Mouse (Mus musculus): ENCODE data around the gene Slc25a33. TPM values are rescaled to one million over a fixed set of nuclear protein-coding genes. Genes with fewer than 3 reads are reported as not detected.

The Slc25a33 gene
- total RNA-seq, 1 experiment from 2014 or later = 27.7 TPM

DNA sequence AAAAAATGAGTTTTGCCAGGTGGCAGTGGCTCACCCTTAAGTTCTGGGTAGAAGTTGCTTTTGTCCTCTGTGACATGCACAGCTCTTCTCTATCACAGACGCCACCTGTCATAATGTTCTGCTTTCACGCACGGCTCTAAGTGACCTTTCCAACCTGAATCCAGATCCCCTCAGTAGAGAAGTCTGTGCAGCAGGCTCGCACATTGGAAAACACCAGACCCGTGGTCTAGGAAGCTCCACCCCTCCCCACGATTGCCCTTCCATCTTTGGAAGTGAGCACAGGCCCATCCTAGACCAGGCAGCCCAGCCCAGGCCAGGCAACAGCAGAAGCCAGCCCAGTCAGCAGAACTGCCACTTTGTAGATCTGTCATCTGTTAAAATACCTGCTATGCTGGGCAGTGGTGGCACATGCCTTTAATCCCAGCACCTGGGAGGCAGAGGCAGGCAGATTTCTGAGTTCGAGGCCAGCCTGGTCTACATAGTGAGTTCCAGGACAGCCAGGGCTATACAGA is 20.9 kb upstream of the Slc25a33 start:
- DNase-seq = no peak

GRCm38 (mm10) chr4:149794010-149794338 is 19.9 kb upstream of the Slc25a33 start:
- DNase-seq = no peak

DNA sequence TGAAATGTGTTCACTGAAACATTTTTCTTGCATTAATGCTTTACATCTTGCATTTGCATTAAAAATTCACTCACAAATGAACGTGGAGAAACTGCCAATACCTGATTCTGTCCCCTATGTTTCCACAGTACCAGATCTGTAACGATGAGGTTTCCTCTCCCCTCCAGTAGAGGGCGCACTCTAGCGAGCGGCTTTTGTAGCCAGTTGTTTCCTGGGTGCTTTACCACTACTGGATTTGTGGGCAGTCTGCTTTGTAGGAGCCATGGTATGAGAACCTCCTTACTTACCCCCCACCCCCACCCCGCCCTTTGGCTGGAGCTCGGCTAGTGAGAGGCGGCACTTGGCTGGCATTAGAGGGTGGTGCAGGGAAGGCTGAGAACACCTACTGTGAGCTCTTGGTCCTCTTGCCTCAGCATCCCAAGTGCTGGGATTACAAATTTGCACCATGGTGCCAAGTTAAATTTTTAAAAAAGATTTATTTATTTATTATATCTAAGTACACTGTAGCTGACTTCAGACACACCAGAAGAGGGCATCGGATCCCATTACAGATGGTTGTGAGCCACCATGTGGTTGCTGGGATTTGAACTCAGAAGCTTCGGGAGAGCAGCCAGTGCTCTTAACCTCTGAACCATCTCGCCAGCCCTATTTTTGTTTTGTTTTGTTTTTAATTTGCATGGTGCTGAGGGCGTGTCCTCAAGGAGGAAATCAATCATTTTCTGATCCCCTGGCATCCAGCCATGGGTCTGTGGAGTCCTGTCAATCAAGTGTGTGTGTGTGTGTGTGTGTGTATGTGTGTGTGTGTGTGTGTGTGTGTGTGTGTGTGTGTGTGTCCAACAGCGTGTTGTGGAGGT is 19.3 kb upstream of the Slc25a33 start:
- peak; percentile 65 for DNase-seq

GRCm38 (mm10) chr4:149792159-149792800 is 18.2 kb upstream of the Slc25a33 start:
- no peak for DNase-seq

- peak; percentile 38 for DNase-seq
These were observed 17.4 kb upstream of the Slc25a33 start for GRCm38 (mm10) chr4:149791470-149791869.

DNA sequence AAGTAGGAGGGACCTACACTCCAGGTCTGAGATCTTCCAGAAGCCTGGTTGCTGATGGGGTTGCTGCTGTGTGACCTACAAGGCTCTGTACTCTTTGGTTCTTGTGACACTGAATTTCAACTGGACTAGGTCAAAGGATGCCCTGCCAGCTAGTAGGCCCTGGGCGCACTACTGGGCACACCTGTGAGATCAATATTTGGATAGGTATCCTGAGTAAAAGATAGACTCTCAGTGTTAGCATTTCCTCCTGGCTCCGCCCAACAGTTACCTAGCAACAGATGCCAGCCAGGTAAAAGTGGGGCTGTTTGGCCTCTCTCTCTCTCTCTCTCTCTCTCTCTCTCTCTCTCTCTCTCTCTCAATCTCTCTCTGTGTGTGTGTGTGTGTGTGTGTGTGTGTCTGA is 16.9 kb upstream of the Slc25a33 start:
- DNase-seq = no peak

GRCm38 (mm10) chr4:149790546-149790945 is 16.5 kb upstream of the Slc25a33 start:
- DNase-seq = no peak

GRCm38 (mm10) chr4:149789421-149790194 is 15.5 kb upstream of the Slc25a33 start:
- peak; percentile 54 for DNase-seq

DNA sequence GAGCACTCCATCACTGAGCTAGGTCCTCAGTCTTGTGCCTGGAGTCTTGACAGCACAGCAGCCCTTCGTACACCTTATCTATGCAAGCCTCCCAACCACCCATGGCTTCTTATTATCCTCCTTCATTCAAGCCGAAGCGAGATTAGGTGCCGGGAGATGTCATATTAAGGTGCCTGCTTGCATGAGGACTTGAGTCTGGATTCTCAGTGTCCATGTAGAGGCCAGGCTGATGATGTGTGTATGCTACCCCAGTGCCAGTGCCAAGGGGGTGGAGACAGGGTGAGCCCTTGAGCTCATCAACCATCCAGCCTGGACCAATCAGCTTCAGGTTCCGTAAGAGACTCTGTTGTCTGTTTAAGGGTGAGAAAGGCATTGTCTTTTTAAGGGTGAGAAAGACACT is 10.8 kb upstream of the Slc25a33 start:
- DNase-seq = no peak

GRCm38 (mm10) chr4:149784371-149784770 is 10.3 kb upstream of the Slc25a33 start:
- no peak for DNase-seq

DNA sequence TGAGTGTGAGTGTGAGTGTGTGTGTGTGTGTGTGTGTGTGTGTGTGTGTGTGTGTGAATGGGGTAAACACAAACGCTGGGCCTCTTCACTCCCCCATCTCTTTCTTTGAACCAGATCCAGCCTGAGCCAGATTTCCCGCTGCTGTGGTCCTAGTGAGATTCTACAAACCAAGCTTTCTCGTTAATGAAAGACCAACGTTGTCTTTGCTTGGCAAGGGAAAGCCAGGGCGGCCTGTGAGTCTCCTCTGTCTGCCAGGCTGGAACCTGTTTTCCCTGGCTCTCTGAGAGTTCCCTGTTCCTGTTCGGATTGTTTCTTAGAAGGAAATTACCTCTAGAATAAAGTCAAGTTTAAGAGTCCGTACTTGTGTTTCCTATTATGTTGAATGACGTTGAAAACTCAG is 8.9 kb upstream of the Slc25a33 start:
- DNase-seq = no peak

DNA sequence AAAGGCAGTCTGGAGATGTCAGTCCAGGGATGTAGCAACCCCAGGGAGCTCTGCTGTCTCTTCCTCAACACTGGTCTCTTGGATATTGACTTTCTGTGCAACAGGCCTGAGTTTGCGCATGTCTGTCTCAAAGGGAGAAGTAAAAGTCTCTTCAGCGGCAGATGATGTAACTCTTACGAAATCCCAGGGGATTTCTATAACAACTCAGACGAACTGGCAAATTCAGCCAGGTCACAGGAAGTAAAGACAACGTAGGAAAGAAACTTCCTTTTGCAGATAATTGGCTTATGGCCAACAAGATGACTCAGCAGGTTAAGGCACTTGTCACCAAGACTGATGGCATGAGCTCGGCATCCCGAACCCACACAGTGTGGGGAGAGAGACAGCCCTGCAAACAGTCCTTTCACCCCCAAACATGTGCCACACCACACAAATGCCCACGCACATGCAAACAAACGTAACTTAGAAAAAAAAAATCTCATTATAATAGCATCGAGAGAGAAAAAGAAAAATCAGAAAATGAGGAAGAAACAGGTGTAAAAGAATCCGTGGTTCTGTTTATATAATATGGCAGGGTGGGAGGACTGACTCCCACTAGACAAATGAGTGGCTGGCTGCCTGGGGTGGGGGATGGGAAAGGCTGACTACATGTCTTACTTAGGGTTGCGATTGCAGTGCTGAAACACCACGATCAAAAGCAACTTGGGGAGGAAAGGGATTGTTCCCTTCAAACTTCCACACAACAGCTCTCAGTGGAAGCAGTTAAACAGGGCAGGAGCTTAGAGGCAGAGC is 6.7 kb upstream of the Slc25a33 start:
- no peak for DNase-seq

GRCm38 (mm10) chr4:149779966-149780365 is 5.9 kb upstream of the Slc25a33 start:
- DNase-seq = no peak

- DNase-seq = peak; percentile 53
These were observed 3.0 kb upstream of the Slc25a33 start for GRCm38 (mm10) chr4:149777126-149777525.

DNA sequence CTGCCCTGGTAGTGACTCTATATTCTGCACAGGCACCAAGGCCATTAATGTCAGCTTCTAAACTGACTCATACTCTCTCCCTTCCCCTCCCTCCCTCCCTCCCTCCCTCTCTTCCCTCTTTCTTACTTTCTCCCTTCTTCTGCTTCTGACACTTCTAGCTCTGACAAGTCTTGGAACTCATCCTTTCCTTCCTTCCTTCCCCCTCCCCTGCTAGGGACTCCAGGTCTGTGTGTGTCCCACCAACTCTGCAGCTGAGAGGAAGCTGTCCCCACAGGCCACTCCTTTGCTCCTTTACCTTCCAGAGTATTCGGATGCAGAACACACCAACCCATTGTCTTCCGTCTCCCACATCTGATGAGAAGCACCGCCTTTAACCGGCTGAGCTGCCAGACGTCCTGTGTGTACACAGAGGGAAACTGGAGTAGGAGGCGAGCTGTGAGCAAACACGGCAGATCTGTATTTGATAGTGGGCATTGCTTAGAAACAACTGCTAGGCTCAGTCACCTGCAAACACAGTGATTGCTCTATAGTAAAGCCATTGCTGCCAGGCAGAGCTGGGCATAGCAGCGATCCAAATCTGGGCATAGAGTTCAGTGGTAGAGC is 1.8 kb upstream of the Slc25a33 start:
- DNase-seq = no peak

DNA sequence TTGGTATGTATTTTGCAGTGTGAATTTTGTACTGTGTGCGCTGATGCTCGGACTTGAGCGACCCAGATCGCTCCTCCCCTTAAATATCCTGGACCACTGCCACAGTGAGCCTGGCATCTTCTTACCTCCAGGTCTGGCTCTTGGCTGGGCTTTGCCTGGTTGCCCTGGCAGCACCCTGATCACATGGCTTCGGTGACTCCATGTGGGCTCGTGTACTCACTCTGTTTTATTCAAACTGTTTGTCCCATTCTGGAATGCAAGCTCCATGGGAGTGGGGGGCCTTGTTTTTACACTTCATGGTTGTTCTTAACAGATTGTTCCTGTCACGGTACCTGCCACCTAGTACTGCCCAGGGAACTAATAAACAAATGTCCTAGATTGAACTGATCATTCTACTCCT is 1.3 kb upstream of the Slc25a33 start:
- peak; percentile 74 for DNase-seq

DNA sequence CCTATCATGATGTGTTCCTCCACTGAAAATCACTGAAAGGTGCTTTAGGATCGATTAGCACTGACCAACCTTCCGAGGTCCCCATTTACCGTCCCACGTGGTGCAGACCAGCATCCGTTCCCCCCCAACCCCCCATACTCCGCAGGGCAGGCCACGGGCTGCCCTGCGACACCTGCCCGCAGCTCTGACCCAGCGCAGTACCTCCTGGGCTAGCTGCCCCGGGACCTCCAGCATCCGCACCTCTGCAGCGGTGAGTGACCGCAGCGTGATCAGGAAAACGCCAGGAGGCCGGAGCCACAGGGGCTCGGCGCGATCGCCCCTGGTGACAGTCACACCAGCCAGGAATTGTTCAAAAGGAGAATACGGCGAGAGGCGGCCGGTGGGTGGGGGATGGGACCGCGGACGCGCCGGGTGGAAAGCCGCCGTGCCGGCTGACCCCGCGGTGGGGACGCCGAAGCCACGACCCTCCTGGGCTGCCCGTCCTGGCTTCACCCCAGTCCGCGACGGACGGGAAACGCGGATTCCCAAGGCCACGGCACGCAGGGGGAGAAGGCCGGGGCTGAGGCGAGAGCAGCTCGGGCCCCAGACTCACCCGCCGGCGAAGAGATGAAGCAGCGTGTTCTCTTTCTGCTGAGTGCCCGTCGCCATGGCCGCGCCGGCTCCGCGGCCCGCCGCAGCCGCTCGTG is 526 bp downstream of the Slc25a33 start:
- peak; percentile 59 for DNase-seq

- no peak for DNase-seq
These were observed 1.7 kb downstream of the Slc25a33 start for GRCm38 (mm10) chr4:149772394-149772793.

DNA sequence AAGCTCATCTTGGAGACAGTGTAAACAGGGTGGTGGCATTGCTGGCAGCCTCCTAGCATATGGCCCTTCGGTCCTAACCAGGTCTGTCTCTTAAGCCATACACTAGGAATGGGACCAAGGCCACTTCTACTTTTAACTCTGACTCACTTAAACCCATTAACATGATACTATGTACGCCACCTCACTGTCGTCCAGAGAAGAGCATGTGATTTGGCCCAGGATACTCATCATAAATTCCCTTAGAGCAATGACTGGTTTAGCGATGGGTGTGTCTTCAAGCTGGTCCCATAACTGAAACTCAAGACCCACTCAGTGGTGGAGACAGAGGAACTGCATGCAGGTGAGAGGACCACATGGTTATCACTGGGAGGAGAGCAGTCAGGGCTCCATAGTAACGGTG is 8.9 kb downstream of the Slc25a33 start:
- no peak for DNase-seq

- DNase-seq = no peak
These were observed 10.7 kb downstream of the Slc25a33 start for GRCm38 (mm10) chr4:149763335-149763734.

DNA sequence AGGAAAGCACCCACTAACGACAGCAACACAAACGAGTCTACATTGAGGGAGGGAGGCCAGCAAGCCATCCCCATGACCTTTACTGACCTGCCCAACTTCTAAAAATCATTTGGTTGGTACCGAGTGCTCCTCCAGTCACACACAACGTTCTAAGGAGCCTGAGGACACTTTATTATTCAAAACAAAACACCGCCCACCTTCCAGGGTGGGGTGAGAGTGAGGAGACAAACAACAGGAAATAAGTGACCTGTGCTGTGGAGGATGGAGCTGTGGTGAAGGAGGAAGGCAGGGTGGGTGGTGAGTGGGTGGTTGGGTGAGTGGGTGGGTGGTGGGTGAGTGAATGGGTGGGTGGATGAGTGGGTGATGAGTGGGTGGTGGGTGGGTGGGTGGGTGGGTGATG is 14.6 kb downstream of the Slc25a33 start:
- DNase-seq = no peak

All from adrenal gland, postnatal 25 days (tissue).